ENCODE assay signal across 7 mouse cellular contexts in genomic region chr2:142813033-142813432, GRCm38 (mm10).
DNase-seq lines count a peak whose midpoint lies in the region; ATAC-seq and TF ChIP-seq lines count a peak whose summit lies in the region.

No protein-coding gene starts in this region.

- no peaks in the 10 kb centered on the region for H3K27me3 ChIP-seq in MEL (ENCODE audit: control insufficient read depth in 1 of 2, insufficient read depth in 2 of 2, low read length in 2 of 2)
- no peaks in the 10 kb centered on the region for H3K27me3 ChIP-seq in forebrain, embryonic 11.5 days (ENCODE audit: control insufficient read depth, insufficient read depth, low read length)
- H3K27me3 ChIP-seq in stomach, postnatal 0 days (ENCODE audit: control insufficient read depth, insufficient read depth, low read length): no peaks in the 10 kb centered on the region

- no peaks in the 10 kb centered on the region for H3K9me3 ChIP-seq in MEL (replicated peaks; ENCODE audit: insufficient read depth, low read length)
- H3K9me3 ChIP-seq in forebrain, embryonic 11.5 days (ENCODE audit: control insufficient read depth, low read length): no peaks in the 10 kb centered on the region
- no peaks in the 10 kb centered on the region for H3K9me3 ChIP-seq in stomach, postnatal 0 days (ENCODE audit: control insufficient read depth, low read length)

- no peaks in the 10 kb centered on the region for H3K79me2 ChIP-seq in MEL (ENCODE audit: control insufficient read depth, insufficient read depth, low read length, poor library complexity)

- peak; percentile 91 for TF ChIP-seq RAD21 in MEL (IDR thresholded peaks at IDR 0.05; ENCODE audit: low read depth, low read length)

- no peak for TF ChIP-seq POLR2A in MEL (IDR thresholded peaks at IDR 0.05; ENCODE audit: control insufficient read depth in 1 of 2, insufficient read depth in 1 of 2, low read depth in 1 of 2, low read length in 2 of 2, poor library complexity in 1 of 2)

- WGBS in forebrain, embryonic 11.5 days: 38% methylated on average over 2 of the region's 2 CpGs
- 25% methylated on average over 2 of the region's 2 CpGs for WGBS in stomach, postnatal 0 days

- H3K4me2 ChIP-seq in forebrain, embryonic 11.5 days (ENCODE audit: low read depth, low read length, severe bottlenecking): no peak overlapping the region
- H3K4me2 ChIP-seq in stomach, postnatal 0 days (replicated peaks; ENCODE audit: low read depth): no peak overlapping the region

- peak; percentile 19 to 80 (median 75); a peak in 5 of 6 replicates for TF ChIP-seq CTCF in MEL (IDR thresholded peaks at IDR 0.05 in 2 of 3, conservative IDR thresholded peaks at IDR 0.05 in 1 of 3; ENCODE audit: control insufficient read depth in 1 of 3, insufficient read depth in 1 of 3, low read depth in 2 of 3, low read length in 3 of 3, poor library complexity in 1 of 3, severe bottlenecking in 1 of 3)
- TF ChIP-seq CTCF in stomach, postnatal 0 days (IDR thresholded peaks at IDR 0.05; ENCODE audit: low read depth): peak; percentile 91

- H3K4me1 ChIP-seq in MEL (ENCODE audit: control insufficient read depth in 1 of 2, insufficient read depth in 2 of 2, low read length in 2 of 2): no peaks in the 10 kb centered on the region
- peaks cover 2% of the 10 kb centered on the region; the same call in 1 of the 2 replicates for H3K4me1 ChIP-seq in forebrain, embryonic 11.5 days (replicated peaks; ENCODE audit: control insufficient read depth, insufficient read depth, low read length)
- H3K4me1 ChIP-seq in stomach, postnatal 0 days (replicated peaks; ENCODE audit: control insufficient read depth, insufficient read depth): no peaks in the 10 kb centered on the region

- DNase-seq in MEL (ENCODE audit: low read depth, low spot score): peak; percentile 79
- DNase-seq in brain, embryonic 18.5 days (ENCODE audit: low read depth, low spot score): peak; percentile 70
- DNase-seq in forebrain, embryonic 11.5 days (ENCODE audit: low spot score): no peak
- peak; percentile 68 for DNase-seq in hindlimb bud, embryonic 11.5 days (ENCODE audit: extremely low spot score, low read depth, low spot score)
- DNase-seq in left cerebral cortex, adult 18-20 months (ENCODE audit: low spot score in 2 of 2): peak; percentile 39 to 45
- DNase-seq in mesoderm, embryonic 11.5 days (ENCODE audit: low read depth, low spot score): peak; percentile 84
- DNase-seq in stomach, postnatal 0 days (ENCODE audit: low spot score): peak; percentile 26

- H3K36me3 ChIP-seq in MEL (ENCODE audit: control insufficient read depth in 1 of 2, insufficient read depth in 2 of 2, low read length in 2 of 2): no peaks in the 10 kb centered on the region
- no peaks in the 10 kb centered on the region for H3K36me3 ChIP-seq in forebrain, embryonic 11.5 days (ENCODE audit: control insufficient read depth, insufficient read depth, low read length)
- H3K36me3 ChIP-seq in stomach, postnatal 0 days (ENCODE audit: control insufficient read depth, insufficient read depth, low read length): no peaks in the 10 kb centered on the region

- no peak overlapping the region for H3K27ac ChIP-seq in MEL (ENCODE audit: control insufficient read depth, low read depth, low read length)
- no peak overlapping the region for H3K27ac ChIP-seq in forebrain, embryonic 11.5 days (ENCODE audit: low read depth, low read length)
- H3K27ac ChIP-seq in stomach, postnatal 0 days (replicated peaks): no peak overlapping the region

- no peak for TF ChIP-seq EP300 in MEL (IDR thresholded peaks at IDR 0.05; ENCODE audit: low read depth in 1 of 2, low read length in 2 of 2)
- TF ChIP-seq EP300 in stomach, postnatal 0 days (optimal IDR thresholded peaks at IDR 0.05): no peak

- H3K9ac ChIP-seq in MEL (ENCODE audit: control insufficient read depth, low read depth, low read length, poor library complexity, severe bottlenecking): no peak overlapping the region
- no peak overlapping the region for H3K9ac ChIP-seq in forebrain, embryonic 11.5 days (ENCODE audit: low read length)
- H3K9ac ChIP-seq in stomach, postnatal 0 days (ENCODE audit: low read length): no peak overlapping the region

- peak; percentile 80 for ATAC-seq in forebrain, embryonic 11.5 days (replicated peaks; ENCODE audit: low FRiP score)
- ATAC-seq in stomach, postnatal 0 days (ENCODE audit: low FRiP score, low TSS enrichment): no peak

- no peak overlapping the region for H3K4me3 ChIP-seq in MEL (ENCODE audit: control insufficient read depth in 1 of 2, insufficient read depth in 1 of 2, low read depth in 2 of 2, low read length in 2 of 2)
- H3K4me3 ChIP-seq in forebrain, embryonic 11.5 days (ENCODE audit: low read depth, low read length): no peak overlapping the region
- H3K4me3 ChIP-seq in stomach, postnatal 0 days (ENCODE audit: low read depth, low read length): no peak overlapping the region

TF ChIP-seq in MEL, 35 proteins besides CTCF, POLR2A, EP300 and RAD21:
- TF ChIP-seq NELFE (IDR thresholded peaks at IDR 0.05; ENCODE audit: low read depth, low read length) (no peak), GATA1 (IDR thresholded peaks at IDR 0.05; ENCODE audit: low read depth, low read length) (peak; percentile 23; the same call in 1 of the 2 replicates), JUND (IDR thresholded peaks at IDR 0.05; ENCODE audit: low read depth, low read length) (0 out of 2 replicates have a peak, but pooled peaks have one; percentile 49), MYC (IDR thresholded peaks at IDR 0.05; ENCODE audit: low read depth, low read length) (0 out of 2 replicates have a peak, but pooled peaks have one; percentile 20), SMC3 (IDR thresholded peaks at IDR 0.05; ENCODE audit: low read depth, low read length) (peak; percentile 86), GABPA (IDR thresholded peaks at IDR 0.05; ENCODE audit: low read depth, low read length) (no peak), ZC3H11A (IDR thresholded peaks at IDR 0.05; ENCODE audit: low read depth, low read length) (peak; percentile 76)
